Mouse (Mus musculus) layer of hippocampus, adult 11-12 months (tissue): ENCODE measurements at regions not wholly inside any gene's neighbourhood (a gene's known extent, or its start where the extent isn't known, plus 50 kb on each side); places are given as distances from the start of the nearest gene placed in this dataset.

ENCODE experiments used
- DNase-seq: peaks from one replicate; pipeline ENCODE4 v3.0.0; 2022; ENCODE audit warnings: low spot score

DNA sequence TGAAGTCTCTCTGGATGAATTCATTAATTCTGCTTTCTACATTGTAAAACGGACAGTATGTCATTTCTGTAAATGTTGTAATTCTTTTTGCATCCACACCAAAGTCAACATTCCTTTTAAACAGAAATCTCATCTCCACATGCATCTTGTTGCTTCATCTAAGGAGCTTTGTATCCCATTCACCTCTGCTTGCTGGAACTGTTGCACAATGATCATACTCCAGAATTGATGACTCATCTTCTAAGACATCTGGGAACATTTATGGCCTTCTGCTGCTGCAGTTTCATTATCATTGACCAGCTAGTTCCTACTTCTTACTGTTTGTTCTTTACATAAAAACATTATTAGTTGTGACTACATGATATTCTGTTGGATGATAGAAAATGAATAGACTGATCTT lies 1926.9 kb upstream of the Gm38303 start:
- no peak for DNase-seq

- no peak for DNase-seq
Observed at GRCm38 (mm10) chr3:12257650-12258049, 1922.2 kb upstream of the Gm38303 start.

GRCm38 (mm10) chr3:12246145-12246544 lies 1910.7 kb upstream of the Gm38303 start:
- peak; percentile 3 for DNase-seq

- DNase-seq, result no peak
Observed at GRCm38 (mm10) chr3:12241026-12241425, 1905.5 kb upstream of the Gm38303 start.

DNA sequence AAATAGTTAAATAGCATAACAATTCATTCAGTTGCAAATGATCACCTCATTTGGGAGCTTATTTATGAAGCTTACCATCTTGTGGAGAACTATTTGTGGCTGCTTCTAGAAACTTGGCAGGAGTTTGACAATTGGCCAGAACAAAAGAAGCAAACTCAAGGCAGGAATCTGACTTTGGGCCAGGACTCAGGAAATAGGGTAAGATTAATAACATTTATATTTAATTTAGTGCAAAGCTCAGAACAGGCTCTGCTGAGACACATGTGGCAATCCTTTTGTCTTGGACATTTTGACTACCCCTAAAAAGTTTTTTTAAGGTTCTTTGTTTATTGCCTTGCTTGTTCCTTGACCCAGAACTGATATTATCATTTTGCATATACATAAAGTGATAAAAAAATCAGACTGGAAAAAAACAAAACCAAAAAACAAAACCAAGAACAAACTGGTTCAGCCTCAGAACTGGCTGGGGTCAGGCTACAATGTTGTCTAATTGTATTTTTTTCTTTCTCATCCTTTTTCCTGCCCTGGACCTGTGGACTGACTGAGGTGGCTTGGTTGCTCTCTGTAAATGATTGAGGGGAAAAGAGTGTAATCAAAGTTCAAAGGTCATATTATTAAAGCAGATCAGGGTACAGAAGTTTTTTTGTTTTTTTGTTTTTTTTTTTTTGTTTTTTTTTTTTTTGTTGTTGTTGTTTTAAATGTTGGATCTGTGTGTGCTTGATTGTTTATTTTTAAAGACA lies 1892.4 kb upstream of the Gm38303 start:
- no peak for DNase-seq

GRCm38 (mm10) chr3:12226816-12227215 lies 1891.3 kb upstream of the Gm38303 start:
- DNase-seq, result no peak

- DNase-seq, result no peak
Observed at GRCm38 (mm10) chr3:12224851-12225250, 1889.4 kb upstream of the Gm38303 start.

- no peak for DNase-seq
Observed at GRCm38 (mm10) chr3:12216035-12216434, 1880.6 kb upstream of the Gm38303 start.

DNA sequence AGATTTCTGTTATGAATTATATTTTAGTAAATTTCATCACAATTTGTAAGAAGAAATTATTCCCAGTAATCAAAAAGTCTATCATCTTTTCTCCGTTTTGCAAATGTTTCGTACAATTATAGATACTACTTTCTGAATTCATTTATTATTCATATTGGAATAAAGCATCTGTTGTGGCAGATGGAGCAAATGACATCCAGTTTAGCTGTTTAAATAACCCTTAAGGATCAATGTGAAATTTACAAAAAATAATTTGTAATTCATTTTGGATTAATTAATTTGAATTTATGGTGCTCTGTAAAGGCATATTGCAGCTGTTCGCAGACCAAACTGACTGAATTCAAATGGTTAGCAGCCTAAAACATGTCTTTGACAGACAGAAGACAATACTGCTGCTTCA lies 1879.3 kb upstream of the Gm38303 start:
- peak; percentile 18 for DNase-seq

- DNase-seq, result no peak
Observed at GRCm38 (mm10) chr3:12173371-12173770, 1837.9 kb upstream of the Gm38303 start.

DNA sequence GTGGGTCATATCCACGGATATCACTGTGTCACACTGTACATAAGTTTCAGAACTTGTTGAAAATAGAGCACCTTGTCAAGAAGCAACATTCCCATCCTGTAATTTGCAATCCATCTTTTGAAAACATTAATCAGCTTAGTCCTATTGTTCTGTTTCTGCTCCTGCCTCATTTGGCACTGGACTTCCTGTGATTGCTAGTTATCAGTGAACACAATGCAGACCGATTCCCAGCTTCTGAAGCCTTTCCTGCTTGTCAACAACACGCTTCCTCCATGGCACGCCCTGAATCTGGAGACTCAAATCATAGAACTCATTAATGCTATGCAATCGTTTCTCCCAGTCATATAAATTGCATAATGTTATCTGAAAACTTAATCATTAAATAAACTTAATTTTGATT lies 1815.8 kb upstream of the Gm38303 start:
- no peak for DNase-seq
